In the genomic region with DNA sequence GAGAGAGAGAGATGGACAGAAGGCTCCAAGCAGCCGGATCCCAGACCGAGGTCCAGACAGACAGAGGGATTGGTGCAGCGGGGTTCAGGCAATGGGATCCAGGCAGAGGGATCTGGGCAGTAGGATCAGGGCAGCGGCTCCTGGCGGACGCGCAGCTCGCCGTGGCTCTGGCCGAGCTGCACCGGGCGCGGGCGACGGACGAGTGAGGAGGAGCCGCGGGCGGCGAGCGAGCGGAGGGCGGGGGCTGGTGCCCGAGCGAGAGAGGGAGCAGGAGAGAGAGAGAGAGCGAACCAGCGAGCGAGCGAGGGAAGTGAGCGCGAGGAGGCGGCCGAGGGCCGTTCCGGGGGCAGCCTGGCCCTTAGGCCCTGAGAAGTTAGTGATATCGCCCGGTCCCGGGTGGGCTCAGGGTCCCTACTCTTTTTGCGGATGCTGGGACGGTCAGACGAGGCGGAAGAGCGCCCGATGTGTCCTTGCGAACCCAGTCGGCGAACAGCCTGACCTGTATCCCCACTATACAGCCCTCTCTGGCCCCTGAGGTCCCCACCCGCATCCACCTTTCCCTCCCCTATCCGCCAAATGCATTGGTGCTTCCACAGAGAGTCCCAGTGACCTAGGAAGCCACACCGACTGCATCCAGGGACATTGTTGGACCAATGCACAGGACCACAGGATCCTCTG, we compare ENCODE assay signal across 9 mouse cellular contexts. TPM values are rescaled to one million over a fixed set of nuclear protein-coding genes. Genes with fewer than 3 reads are reported as not detected.
A peak's percentile ranks its signal among the peaks of the same experiment; 100 is the strongest.
DNase-seq lines count a peak whose midpoint lies in the region; ATAC-seq lines count a peak whose summit lies in the region.
"Had no signal": no experiment of that assay in that cellular context is flagged by ENCODE, and none has a peak within 500 bp of the region (broad histone marks: within the 10 kb centered on the region; RNA-seq: fewer than 3 reads in every experiment).

Sez6l (minus strand) TSS at position 193 of the 678 bp plus-strand sequence.

- peak within 1 kb of the TSS; percentile 71 for H3K27ac ChIP-seq in midbrain, embryonic 10.5 days (replicated peaks)
- no peak within 1 kb of the TSS for H3K27ac ChIP-seq in stomach, embryonic 16.5 days (ENCODE audit: low read length)

- peaks cover 53% of the 10 kb centered on the region for H3K4me1 ChIP-seq in midbrain, embryonic 10.5 days
- H3K4me1 ChIP-seq in stomach, embryonic 16.5 days (ENCODE audit: control insufficient read depth, insufficient read depth, low read length): 0 out of 2 replicates have a peak, but pooled peaks cover 6% of the 10 kb centered on the region

- peak; percentile 42; the same call in 1 of the 2 replicates for ATAC-seq in stomach, embryonic 16.5 days (ENCODE audit: insufficient read depth, low FRiP score)

- peak; percentile 5 to 18 for DNase-seq in lung, adult 18-20 months
- DNase-seq in lung, postnatal 25 days (ENCODE audit: low spot score): no peak
- peak; percentile 73 for DNase-seq in embryo, embryonic 9.5 days (ENCODE audit: extremely low spot score)
- DNase-seq in heart, postnatal 10 days: peak; percentile 17 to 29
- peak; percentile 53 for DNase-seq in left cerebral cortex, adult 11 months (ENCODE audit: low spot score)
- peak; percentile 79 for DNase-seq in midbrain, embryonic 10.5 days (ENCODE audit: low spot score)
- no peak for DNase-seq in thymus, postnatal 36 days

- peak within 1 kb of the TSS; percentile 58 for H3K4me2 ChIP-seq in stomach, embryonic 16.5 days (ENCODE audit: low read depth, low read length)

- H3K36me3 ChIP-seq in midbrain, embryonic 10.5 days: no peaks in the 10 kb centered on the region
- H3K36me3 ChIP-seq in stomach, embryonic 16.5 days (ENCODE audit: control insufficient read depth, insufficient read depth, low read length): no peaks in the 10 kb centered on the region

- peak within 1 kb of the TSS; percentile 51 for H3K9ac ChIP-seq in stomach, embryonic 16.5 days (ENCODE audit: low read length)

- H3K27me3 ChIP-seq in midbrain, embryonic 10.5 days (ENCODE audit: low read depth, poor library complexity, severe bottlenecking): peaks cover 99% of the 10 kb centered on the region
- H3K27me3 ChIP-seq in stomach, embryonic 16.5 days (ENCODE audit: control insufficient read depth, insufficient read depth, low read length): peaks cover 43% of the 10 kb centered on the region

- intact Hi-C loops in heart, postnatal 10 days (cut with DNase I): loop anchor here (5.0 kb wide), 1 partner anchor 120 kb away; no protein-coding TSS in a partner anchor

- H3K4me3 ChIP-seq in midbrain, embryonic 10.5 days: peak within 1 kb of the TSS; percentile 65
- peak within 1 kb of the TSS; percentile 40 for H3K4me3 ChIP-seq in stomach, embryonic 16.5 days (replicated peaks; ENCODE audit: low read length)

- under 1% methylated on average over 50 of the region's 50 CpGs for WGBS in midbrain, embryonic 10.5 days
- WGBS in stomach, embryonic 16.5 days: under 1% methylated on average over 48 of the region's 50 CpGs

- H3K9me3 ChIP-seq in midbrain, embryonic 10.5 days (replicated peaks): no peaks in the 10 kb centered on the region
- no peaks in the 10 kb centered on the region for H3K9me3 ChIP-seq in stomach, embryonic 16.5 days (replicated peaks; ENCODE audit: control insufficient read depth, low read length)

RNA-seq across cellular contexts. Expression of gene Sez6l, which starts in this region (rescaled TPM):
- total RNA-seq in heart, postnatal 10 days (2021): under 1 TPM; 0.31 to 0.62 TPM
- 1.7 and 2.7 TPM in 2 replicates for polyA plus RNA-seq in midbrain, embryonic 10.5 days (2016; fragmentation: Nextera tagmentation; extraction: Ambion mirVana)
- polyA plus RNA-seq in stomach, embryonic 16.5 days (2015; fragmentation: Nextera tagmentation; extraction: Ambion mirVana): 2.2 and 2.3 TPM in 2 replicates
- polyA plus RNA-seq: liver, adult 2 months had no signal

Comparison
In these comparisons a context has a peak if more than half of its experiments do, and no peak if none do; other contexts are left out.
1. DNase-seq: peak in lung, adult 18-20 months (2 of 2), embryo, embryonic 9.5 days (single experiment), left cerebral cortex, adult 11 months (single experiment) and midbrain, embryonic 10.5 days (single experiment); none in lung, postnatal 25 days (single experiment) and thymus, postnatal 36 days (0 of 2).
2. Peak in DNase-seq in heart, postnatal 10 days; RNA of the gene not detected or under 1 TPM.